Mouse (Mus musculus): ENCODE data around the gene Fignl2. TPM values are rescaled to one million over a fixed set of nuclear protein-coding genes. Genes with fewer than 3 reads are reported as not detected.

Fignl2 gene
- polyA plus RNA-seq, 1 experiment from 2014 or later = 0.18 TPM

DNA sequence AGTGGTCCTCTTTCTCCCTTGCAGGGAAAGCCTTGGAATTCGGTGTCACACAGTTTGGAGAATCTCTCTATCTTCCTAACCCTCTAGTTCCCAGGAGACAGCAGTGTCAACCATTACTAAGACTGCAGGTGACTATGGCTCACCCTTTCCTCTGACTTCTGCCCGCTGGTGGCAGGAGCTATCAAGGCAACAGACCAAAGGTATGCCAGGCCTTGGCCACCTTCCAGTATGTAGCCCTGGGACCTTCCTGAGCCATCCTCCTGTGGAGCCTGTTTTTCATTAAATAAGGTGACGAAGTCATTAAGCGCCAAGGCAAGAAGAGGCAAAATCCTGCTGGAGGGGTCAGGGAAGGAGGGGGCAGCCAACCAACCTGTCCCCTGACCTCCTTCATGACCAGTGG, 3.2 kb downstream of the Fignl2 start:
- peaks cover 55% of the 10 kb centered on the region for H3K4me1 ChIP-seq (replicated peaks)
- WGBS = 73% methylated on average over 4 of the region's 4 CpGs
- no peaks in the 10 kb centered on the region for H3K27me3 ChIP-seq (replicated peaks)
- no peak overlapping the region for H3K27ac ChIP-seq
- no peak overlapping the region for H3K4me2 ChIP-seq (replicated peaks)
- ATAC-seq = no peak
- no peaks in the 10 kb centered on the region for H3K9me3 ChIP-seq
- no peaks in the 10 kb centered on the region for H3K36me3 ChIP-seq
- no peak overlapping the region for H3K9ac ChIP-seq
- H3K4me3 ChIP-seq (replicated peaks) = no peak overlapping the region

DNA sequence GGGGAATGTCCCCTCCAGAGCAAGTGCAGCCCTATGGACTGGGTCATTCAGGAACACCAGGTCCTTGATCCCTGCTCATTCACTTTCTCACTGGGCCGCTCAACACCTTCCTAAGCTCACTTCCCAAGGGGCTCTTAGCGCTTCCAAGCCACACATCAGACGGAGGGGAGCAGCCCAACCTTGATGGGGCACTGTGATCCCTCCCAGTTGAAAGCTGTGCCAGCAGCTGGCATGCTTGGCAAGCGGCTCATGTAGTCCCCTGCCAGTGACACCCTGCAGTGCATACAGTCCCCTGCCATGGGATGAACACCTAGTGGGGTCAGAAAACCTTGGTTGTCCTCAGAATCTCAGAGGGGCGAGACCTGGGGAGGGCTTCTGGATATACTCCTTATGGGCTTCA, 4.3 kb downstream of the Fignl2 start:
- Histone ChIP-seq H3K27me3 (replicated peaks) (no peaks in the 10 kb centered on the region), H3K9ac (no peak overlapping the region), H3K4me1 (replicated peaks) (peaks cover 62% of the 10 kb centered on the region), H3K9me3 (no peaks in the 10 kb centered on the region), H3K4me3 (replicated peaks) (no peak overlapping the region), H3K36me3 (no peaks in the 10 kb centered on the region), H3K4me2 (replicated peaks) (no peak overlapping the region), H3K27ac (no peak overlapping the region)
- no peak for ATAC-seq
- 84% methylated on average over 5 of the region's 5 CpGs for WGBS

- H3K4me1 ChIP-seq (replicated peaks) = peaks cover 72% of the 10 kb centered on the region
- no peak for ATAC-seq
- no peaks in the 10 kb centered on the region for H3K9me3 ChIP-seq
- no peaks in the 10 kb centered on the region for H3K36me3 ChIP-seq
- no peaks in the 10 kb centered on the region for H3K27me3 ChIP-seq (replicated peaks)
- H3K9ac ChIP-seq = no peak overlapping the region
- WGBS = 49% methylated on average over 2 of the region's 2 CpGs
- H3K27ac ChIP-seq = no peak overlapping the region
- no peak overlapping the region for H3K4me3 ChIP-seq (replicated peaks)
- H3K4me2 ChIP-seq (replicated peaks) = no peak overlapping the region
Measured at GRCm38 (mm10) chr15:101072736-101073135, 5.6 kb downstream of the Fignl2 start.

DNA sequence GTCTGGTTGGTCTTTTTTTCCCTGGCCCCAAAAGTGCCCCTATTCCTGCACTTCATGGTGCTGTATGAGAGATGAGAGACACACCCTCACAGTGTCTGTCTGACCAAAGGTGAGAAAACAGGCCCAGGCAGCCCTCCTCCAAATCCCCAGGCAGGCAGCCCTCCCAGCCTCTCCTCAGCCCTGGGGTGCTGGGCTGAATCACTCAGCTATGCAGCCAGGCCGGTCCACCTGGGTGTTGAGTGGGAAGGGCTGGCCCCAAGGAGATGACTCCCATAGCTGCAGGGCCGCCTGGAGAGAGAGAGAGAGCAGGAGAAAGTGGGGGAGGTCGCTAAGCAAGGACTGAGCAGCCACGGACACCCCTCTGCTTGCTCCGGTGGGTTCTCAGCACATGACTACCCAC, 7.6 kb downstream of the Fignl2 start:
- WGBS = 26% methylated on average over 5 of the region's 5 CpGs
- Histone ChIP-seq H3K4me1 (replicated peaks) (peaks cover 75% of the 10 kb centered on the region), H3K27ac (peak overlapping the region; percentile 70), H3K27me3 (replicated peaks) (no peaks in the 10 kb centered on the region), H3K4me3 (replicated peaks) (no peak overlapping the region), H3K4me2 (replicated peaks) (peak overlapping the region; percentile 25; the same call in 1 of the 2 replicates), H3K9ac (no peak overlapping the region), H3K36me3 (no peaks in the 10 kb centered on the region), H3K9me3 (no peaks in the 10 kb centered on the region)
- peak; percentile 77 for ATAC-seq

DNA sequence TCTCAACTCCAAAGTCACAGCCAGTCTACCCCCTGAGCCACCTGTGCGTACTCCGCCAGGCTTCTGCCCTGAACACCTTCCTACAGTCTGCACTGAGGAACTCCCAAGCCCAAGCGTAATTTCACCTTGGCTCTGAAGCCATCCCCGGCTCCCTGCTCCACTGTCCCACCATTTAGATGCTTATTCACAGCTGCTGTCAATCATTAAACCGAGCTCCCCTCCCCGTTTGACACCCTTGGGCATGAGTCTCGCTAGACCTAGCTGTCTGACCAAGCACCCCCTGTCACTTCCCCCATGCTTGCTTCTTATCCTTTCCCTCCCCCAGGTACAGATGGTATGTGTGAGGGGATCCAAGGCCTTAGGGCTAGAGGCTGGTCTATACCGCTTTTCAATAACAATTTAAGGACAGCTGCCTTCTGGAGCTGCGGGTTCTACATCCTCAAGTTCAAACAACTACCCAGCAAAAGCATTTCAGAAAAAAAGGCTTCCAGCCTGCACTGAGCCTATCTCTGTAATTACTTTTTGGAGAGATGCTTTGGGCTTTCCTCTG, 8.7 kb downstream of the Fignl2 start:
- Histone ChIP-seq H3K27me3 (replicated peaks) (no peaks in the 10 kb centered on the region), H3K4me2 (replicated peaks) (peak overlapping the region; percentile 25), H3K9ac (no peak overlapping the region), H3K9me3 (no peaks in the 10 kb centered on the region), H3K4me3 (replicated peaks) (no peak overlapping the region), H3K36me3 (no peaks in the 10 kb centered on the region), H3K27ac (peak overlapping the region; percentile 70), H3K4me1 (replicated peaks) (peaks cover 76% of the 10 kb centered on the region)
- ATAC-seq = no peak
- WGBS = 41% methylated on average over 9 of the region's 9 CpGs

- H3K9me3 ChIP-seq = no peaks in the 10 kb centered on the region
- WGBS = 73% methylated on average over 4 of the region's 4 CpGs
- peaks cover 72% of the 10 kb centered on the region for H3K4me1 ChIP-seq (replicated peaks)
- no peaks in the 10 kb centered on the region for H3K36me3 ChIP-seq
- no peak for ATAC-seq
- H3K9ac ChIP-seq = no peak overlapping the region
- H3K4me3 ChIP-seq (replicated peaks) = no peak overlapping the region
- no peak overlapping the region for H3K4me2 ChIP-seq (replicated peaks)
- H3K27me3 ChIP-seq (replicated peaks) = no peaks in the 10 kb centered on the region
- H3K27ac ChIP-seq = peak overlapping the region; percentile 28; the same call in 1 of the 2 replicates
Measured at GRCm38 (mm10) chr15:101068671-101069070, 9.7 kb downstream of the Fignl2 start.

DNA sequence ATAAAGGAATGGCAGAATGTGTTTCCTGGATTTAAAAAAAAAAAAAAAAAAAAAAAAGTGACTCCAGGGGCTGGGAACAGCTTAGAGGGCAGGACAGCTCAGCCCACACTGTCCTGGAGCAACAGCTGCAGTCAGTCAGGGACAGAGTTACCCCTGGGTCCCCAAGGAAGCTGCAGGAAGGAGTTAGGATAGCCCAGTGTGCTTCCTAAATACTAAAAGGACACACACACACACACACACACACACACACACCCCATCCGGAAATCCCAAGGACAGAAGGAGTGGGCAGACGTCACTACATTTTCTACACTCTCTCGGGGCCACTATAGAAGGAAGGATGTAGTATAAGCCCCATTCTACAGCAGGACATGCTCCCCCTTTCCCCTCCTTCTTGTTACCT, 10.3 kb downstream of the Fignl2 start:
- Histone ChIP-seq H3K27me3 (replicated peaks) (no peaks in the 10 kb centered on the region), H3K36me3 (no peaks in the 10 kb centered on the region), H3K4me3 (replicated peaks) (no peak overlapping the region), H3K4me1 (replicated peaks) (peaks cover 72% of the 10 kb centered on the region), H3K27ac (peak overlapping the region; percentile 48; the same call in 1 of the 2 replicates), H3K9me3 (no peaks in the 10 kb centered on the region), H3K4me2 (replicated peaks) (no peak overlapping the region), H3K9ac (no peak overlapping the region)
- ATAC-seq = no peak
- 58% methylated on average over 3 of the region's 3 CpGs for WGBS

- no peak for ATAC-seq
- Histone ChIP-seq H3K9ac (no peak overlapping the region), H3K27ac (0 out of 2 replicates have a peak overlapping the region, but pooled peaks have one; percentile 48), H3K4me3 (replicated peaks) (no peak overlapping the region), H3K36me3 (no peaks in the 10 kb centered on the region), H3K4me1 (replicated peaks) (peaks cover 67% of the 10 kb centered on the region), H3K4me2 (replicated peaks) (no peak overlapping the region), H3K9me3 (no peaks in the 10 kb centered on the region), H3K27me3 (replicated peaks) (no peaks in the 10 kb centered on the region)
- 41% methylated on average over 7 of the region's 9 CpGs for WGBS
Measured at GRCm38 (mm10) chr15:101066920-101067696, 11.3 kb downstream of the Fignl2 start.

- peak overlapping the region; percentile 8; the same call in 1 of the 2 replicates for H3K9ac ChIP-seq
- no peak overlapping the region for H3K4me2 ChIP-seq (replicated peaks)
- no peaks in the 10 kb centered on the region for H3K9me3 ChIP-seq
- 40% methylated on average over 6 of the region's 6 CpGs for WGBS
- H3K27ac ChIP-seq = no peak overlapping the region
- no peak overlapping the region for H3K4me3 ChIP-seq (replicated peaks)
- no peak for ATAC-seq
- peaks cover 65% of the 10 kb centered on the region for H3K4me1 ChIP-seq (replicated peaks)
- H3K36me3 ChIP-seq = no peaks in the 10 kb centered on the region
- no peaks in the 10 kb centered on the region for H3K27me3 ChIP-seq (replicated peaks)
Measured at GRCm38 (mm10) chr15:101066364-101066847, 12.0 kb downstream of the Fignl2 start.

GRCm38 (mm10) chr15:101065069-101065468, 13.3 kb downstream of the Fignl2 start:
- Histone ChIP-seq H3K4me2 (replicated peaks) (no peak overlapping the region), H3K9me3 (no peaks in the 10 kb centered on the region), H3K27ac (no peak overlapping the region), H3K4me1 (replicated peaks) (peaks cover 52% of the 10 kb centered on the region), H3K4me3 (replicated peaks) (no peak overlapping the region), H3K9ac (no peak overlapping the region), H3K27me3 (replicated peaks) (no peaks in the 10 kb centered on the region), H3K36me3 (no peaks in the 10 kb centered on the region)
- 52% methylated on average over 6 of the region's 6 CpGs for WGBS
- peak; percentile 21; the same call in 1 of the 2 replicates for ATAC-seq

DNA sequence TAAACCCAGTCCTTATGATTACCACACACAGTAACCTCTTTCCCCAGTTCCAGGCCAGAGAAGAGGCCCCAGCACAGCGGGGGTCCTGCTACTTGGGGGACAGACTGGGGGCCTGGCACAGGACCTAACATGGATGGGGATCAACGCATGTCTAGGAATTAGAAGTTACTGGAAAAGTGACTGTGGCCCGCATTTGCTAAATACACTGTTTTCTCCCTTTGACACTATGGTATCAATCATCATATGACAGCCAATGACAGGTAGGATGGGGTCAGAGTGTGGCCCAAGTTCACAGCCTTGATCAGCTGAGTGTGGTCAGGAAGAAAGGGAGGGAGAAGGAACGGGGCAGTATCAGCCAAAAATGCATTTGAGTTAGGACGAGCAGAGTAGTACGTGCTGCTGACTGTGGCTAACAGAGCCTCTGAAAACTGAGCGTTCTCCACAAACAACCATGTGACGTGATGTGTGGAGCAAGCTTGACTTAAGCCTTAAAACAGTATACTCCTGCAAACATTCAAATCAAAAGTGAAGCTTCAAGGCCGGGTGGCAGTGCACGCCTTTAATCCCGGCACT, 18.0 kb downstream of the Fignl2 start:
- no peaks in the 10 kb centered on the region for H3K36me3 ChIP-seq
- no peak overlapping the region for H3K27ac ChIP-seq
- H3K9ac ChIP-seq = no peak overlapping the region
- no peak overlapping the region for H3K4me2 ChIP-seq (replicated peaks)
- H3K4me1 ChIP-seq (replicated peaks) = peaks cover 11% of the 10 kb centered on the region
- no peak overlapping the region for H3K4me3 ChIP-seq (replicated peaks)
- no peak for ATAC-seq
- H3K9me3 ChIP-seq = no peaks in the 10 kb centered on the region
- 0 out of 2 replicates have a peak, but pooled peaks cover 3% of the 10 kb centered on the region for H3K27me3 ChIP-seq (replicated peaks)
- WGBS = 72% methylated on average over 11 of the region's 11 CpGs

GRCm38 (mm10) chr15:101059570-101060279, 18.6 kb downstream of the Fignl2 start:
- WGBS = 59% methylated on average over 9 of the region's 9 CpGs
- Histone ChIP-seq H3K4me2 (replicated peaks) (no peak overlapping the region), H3K4me3 (replicated peaks) (no peak overlapping the region), H3K9ac (no peak overlapping the region), H3K9me3 (no peaks in the 10 kb centered on the region), H3K27ac (no peak overlapping the region), H3K27me3 (replicated peaks) (peaks cover 4% of the 10 kb centered on the region; the same call in 1 of the 2 replicates), H3K36me3 (no peaks in the 10 kb centered on the region), H3K4me1 (replicated peaks) (0 out of 2 replicates have a peak, but pooled peaks cover 5% of the 10 kb centered on the region)
- no peak for ATAC-seq

Data from intestine, embryonic 15.5 days (tissue).